Mouse (Mus musculus): ENCODE measurements at regions not wholly inside any gene's neighbourhood (a gene's known extent, or its start where the extent isn't known, plus 50 kb on each side); places are given as distances from the start of the nearest gene placed in this dataset.

DNA sequence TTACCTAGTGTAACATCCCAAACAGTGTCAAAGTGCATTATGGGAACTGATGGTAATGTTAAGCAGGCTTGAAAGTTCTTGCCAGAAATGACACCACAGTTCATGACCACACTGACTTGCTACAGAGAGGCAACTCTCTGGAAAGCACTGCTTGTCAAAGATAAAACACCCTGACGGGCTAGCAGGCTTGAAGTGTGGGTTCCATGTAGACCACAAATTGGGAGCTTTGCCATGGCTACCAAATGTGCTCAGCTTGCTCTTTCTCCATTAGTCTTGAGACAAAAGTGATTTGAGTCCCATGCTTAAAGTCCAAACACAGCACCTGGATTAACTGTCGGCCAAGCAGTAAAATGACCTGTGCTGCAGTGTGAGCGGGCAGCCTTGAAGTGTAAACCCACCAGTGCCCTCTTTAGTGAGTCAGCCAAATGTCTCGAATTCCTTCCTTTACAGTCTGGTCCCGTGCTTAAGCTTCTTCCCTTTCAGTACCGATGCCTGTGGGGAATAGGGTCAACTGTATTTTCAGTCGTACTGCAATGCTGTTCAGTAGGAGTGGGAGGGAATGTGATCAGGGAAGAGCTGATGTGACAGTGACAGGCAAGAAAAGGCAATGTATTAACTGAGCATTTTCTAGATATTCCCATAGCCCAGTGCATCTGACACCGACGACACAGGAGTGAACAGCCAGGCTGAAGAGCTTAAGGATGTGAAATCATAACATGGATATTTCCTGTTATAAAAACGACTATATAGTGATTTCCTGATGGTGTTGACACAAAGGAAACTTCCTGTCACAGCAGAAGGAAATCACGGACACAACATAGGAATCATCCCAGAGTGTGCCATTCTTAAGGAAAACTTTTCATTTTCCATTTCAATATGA lies 600.4 kb upstream of the Nr5a2 start:
- DNase-seq = no peak

DNA sequence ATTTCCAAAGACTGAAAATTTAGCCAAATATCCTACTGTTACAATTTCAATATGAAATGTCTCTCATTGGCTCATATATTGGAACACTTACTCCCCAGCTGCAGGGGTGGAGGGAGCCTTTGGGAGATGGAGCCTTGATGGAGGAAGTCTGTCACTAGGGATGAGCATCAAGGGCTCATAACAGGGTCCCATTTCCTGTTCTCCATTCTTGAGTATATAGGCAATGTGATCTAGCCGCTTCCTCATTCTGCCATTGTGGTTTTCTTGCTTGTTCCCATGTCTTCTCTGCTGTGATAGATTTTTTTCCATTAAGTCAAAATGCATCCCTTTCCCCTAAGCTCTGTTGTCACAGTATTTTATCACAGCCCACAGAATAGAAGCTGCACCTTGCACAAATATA lies 589.4 kb upstream of the Nr5a2 start:
- DNase-seq = no peak

DNA sequence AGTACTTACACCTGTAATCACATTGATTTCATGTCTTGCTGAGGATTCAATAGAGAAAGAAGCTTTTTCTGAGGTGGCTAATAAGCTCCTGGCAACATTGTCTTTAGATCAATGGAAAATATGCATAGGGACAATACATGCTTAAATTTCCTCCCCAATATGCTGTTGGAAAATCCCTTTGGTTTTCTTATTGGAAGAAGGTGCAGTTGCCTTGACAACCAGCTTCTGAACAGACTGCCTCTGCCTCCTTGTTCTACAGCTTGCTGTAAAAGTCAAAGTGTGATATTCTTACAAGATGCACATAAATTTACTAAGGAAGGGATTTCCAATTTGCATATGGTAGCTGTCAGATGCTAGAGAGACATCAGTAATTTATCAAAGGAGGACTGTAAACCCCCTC lies 585.4 kb upstream of the Nr5a2 start:
- no peak for DNase-seq

DNA sequence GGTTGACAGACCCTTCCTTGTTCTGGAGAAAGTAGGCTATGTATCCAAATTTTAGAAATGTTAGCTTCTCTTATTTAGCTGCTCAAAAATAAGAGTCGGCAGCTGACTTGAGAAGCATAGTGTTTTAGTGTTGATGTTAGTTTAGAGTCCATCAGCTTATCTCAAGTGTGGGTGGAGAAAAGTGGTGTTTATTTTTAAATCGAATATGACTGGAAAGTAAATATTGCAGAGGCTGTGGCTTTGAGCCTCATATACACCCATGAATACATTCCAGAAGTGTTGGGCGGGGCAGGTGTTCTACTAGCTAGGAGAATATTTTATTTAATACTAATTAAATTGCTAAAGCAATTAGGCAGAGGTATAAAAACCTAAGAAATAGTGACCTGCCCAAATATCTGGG lies 583.6 kb upstream of the Nr5a2 start:
- DNase-seq = no peak

DNA sequence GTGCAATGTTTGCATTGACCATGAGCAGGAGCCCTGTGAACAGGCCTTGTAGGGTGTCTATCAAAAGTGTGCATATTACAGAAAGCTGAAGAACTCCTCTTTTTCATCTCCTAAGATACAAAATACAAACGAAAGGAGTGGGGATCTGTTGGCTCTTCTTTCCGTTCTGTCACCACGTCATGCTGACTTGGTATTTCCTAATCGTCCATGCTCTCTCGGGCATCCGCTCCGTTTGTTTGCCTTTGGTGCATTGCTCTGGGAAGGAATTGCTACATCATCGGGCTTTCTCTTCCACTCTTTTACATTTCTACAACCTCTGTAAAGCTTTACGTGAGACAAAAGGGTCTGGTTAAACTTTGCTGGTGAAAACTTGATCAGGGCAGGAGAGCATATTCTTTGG lies 581.2 kb upstream of the Nr5a2 start:
- no peak for DNase-seq

DNA sequence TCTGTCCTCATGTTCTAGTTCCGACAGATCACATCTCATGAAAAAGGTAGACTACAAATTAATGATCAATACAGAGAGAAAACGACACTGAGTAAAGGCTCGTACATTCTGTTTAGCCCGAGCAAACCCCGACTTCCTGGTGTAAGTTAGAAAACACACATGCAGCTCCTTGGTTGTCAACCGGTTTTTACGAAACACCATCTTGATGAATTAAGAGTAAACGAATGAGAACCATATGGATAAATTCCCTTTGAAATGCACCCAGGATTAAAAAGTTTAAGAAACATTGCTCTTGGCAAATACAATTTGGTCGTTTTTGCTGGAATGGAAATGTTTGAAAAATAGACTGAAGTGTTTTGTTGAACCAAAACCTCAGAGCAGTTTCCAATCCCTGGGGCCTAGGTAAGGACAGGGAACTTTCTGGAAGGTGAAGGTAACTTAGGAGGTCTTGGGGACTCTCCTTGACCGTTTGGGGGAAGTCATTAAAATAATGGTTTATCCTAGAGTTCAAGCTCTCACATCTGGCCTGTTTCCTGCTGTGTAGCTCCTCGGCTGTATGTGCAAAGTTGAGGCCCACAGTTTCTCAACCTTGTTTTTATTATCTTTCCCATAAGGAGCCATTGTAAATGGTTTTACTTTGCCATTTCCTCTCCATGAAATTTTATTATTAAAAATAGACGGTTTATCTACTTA lies 579.3 kb upstream of the Nr5a2 start:
- DNase-seq = no peak

DNA sequence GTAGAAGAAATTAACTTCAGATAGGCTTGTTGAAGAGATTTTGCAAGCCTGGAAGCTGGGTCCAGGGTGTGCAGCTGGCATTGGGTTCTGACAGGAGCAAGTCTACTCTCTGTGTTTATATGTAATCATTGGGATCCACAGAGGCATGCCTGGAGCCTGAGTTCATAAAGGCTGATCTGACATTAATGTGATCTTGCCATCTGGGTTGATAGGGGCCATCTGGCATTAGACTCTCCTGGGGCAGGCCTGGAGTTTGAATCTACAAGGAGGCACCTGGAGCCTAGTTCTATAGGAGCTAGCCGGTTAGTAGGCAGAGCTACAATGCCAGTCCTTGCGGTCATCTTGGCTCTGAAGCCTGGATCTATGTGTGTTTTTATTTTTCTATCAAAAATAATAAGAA lies 554.5 kb upstream of the Nr5a2 start:
- DNase-seq = no peak

DNA sequence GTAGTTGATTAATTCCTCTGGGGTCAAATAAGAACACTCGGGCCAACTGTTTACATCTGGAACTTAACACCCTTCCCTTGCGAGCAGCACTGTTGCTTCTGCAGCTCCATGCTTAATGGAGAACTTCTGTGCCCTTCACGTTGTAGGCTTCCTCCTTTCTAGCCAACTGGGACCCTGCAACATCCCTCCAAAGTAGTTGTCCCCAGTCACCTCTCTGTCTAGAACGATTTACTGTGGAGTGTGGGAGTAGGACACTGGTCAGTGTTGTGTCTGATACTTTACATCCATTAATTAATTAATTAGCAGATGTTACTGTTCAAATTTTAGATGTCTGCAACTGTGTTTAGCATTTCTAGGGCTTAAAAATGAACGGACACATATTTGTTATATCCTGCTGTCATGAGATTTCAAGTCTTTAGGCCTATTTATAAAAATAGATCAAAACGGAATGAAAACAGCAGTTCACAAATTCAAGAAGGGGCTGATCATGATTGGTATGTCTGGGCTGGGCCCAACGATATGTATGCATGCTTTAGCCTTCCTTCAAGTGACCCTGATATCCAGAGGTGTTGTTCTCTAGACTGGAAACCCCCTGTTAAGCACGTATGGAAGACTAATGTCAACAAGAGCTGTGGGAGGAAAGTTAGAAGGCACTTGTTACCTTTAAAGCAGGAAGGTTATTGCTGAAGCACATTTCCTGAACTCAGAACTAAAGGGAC lies 543.6 kb upstream of the Nr5a2 start:
- peak; percentile 34 to 41 for DNase-seq

DNA sequence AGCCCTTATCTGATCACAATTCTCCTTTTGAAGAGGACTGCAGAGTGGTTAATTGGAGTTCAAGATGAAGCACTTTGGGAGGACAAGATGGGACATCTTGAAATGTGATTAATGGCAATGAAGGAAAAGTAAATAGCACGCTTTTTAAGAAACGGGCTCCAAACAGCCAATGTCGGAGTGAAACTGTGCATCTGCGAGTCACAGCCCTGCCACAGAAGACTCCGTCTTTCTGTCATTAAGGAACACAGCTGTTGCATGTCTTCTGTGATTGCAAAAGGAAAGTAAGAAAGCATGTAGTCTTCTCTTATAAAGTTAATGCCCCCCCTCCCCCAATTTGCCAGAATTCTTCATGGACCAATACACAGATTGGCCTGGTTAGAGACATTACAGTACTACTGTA lies 528.0 kb upstream of the Nr5a2 start:
- DNase-seq = peak; percentile 11 to 33

DNA sequence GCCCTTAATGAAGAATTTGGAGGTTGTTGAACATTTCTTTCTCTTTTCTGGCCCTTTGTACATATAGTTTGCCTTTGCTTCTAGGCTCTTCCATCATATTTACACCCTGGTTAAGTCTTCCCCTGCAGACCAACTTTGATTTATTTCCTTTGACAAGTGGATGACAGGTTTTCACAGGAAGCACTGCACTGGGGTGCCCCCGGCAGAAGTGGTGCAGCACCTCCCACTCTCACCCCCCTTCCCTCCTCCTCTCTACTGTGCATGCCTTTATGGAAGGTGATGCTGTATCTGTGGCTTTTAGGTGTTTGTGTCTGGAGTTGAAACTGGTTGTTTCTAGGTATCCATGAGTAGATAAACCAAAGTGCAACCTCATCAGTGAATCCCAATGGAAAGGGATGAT lies 518.2 kb upstream of the Nr5a2 start:
- no peak for DNase-seq

DNA sequence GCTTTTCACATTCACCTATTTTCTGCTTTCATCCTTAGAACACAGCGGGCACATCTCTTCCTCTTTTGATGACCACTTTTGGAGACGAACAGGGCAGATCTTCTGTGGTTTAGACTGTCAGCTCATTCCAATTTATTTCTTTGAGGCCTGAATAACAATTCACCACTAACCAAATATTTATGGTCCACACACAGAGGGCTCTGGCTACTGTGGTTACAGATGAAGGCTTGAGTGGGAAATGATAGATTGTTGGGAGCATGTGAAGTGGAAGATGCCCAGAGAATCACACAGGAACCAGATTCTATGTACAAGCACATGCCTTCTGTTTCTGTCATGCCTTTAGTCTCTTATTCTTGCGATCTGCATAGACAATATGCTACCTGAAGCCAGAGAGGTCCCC lies 517.0 kb upstream of the Nr5a2 start:
- DNase-seq = no peak

DNA sequence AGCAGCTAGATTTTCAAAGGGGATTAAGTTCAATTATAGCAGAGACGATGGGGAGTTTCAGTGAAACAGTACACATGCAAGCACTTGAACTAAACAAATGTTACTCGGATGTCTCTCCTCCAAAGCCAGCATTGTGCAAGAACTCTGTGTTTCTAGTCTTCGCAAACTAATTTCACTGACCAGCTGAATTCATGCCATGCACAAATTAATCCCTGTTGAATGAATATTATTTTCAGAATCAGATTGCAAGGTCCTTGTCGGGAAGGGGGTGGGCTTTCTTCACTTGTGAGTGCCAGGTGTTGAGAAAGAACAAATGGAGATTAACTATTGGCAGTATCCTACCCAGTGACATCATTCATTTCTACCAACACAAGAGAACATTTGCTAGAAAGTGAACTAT lies 514.6 kb upstream of the Nr5a2 start:
- no peak for DNase-seq

DNA sequence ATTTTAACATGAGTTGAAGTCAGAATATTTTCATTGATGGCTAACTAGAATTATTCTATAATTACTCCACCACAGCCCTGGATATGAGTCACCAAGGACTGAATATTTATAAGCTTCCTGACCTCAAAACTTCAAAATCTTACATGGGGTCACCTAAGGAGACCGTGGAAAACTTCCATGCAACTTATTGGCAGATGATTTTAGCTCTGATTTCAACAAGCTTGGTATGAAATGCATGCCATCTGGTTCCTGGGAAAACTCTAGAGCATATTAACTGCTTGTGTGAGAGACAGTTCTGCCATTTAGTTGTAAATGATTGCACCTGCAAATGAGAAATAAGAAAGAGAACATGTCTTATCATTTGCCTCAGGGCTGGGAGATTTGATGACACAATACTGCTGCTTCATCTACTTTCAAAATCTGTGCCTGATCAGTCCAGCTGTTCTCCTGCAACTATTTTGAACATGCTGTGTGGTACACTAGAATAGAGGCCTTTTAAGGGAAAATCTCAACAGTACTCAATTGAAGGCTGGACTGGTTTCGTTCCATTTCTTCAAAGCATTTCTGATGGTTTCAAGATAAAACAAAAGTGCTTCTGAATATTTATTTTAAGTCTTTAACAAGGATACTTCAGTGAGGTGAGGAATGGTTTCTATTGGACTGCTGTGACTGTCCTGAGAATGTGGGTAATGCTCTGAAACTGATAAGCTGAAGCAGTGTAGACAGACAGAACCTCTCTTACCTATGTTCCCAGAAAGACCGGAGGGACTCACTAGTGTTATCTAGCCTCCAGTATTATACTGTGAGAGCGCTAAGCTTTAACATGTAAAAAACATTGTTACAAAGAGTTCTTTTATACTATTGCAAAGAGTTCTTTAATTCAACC lies 513.8 kb upstream of the Nr5a2 start:
- no peak for DNase-seq

DNA sequence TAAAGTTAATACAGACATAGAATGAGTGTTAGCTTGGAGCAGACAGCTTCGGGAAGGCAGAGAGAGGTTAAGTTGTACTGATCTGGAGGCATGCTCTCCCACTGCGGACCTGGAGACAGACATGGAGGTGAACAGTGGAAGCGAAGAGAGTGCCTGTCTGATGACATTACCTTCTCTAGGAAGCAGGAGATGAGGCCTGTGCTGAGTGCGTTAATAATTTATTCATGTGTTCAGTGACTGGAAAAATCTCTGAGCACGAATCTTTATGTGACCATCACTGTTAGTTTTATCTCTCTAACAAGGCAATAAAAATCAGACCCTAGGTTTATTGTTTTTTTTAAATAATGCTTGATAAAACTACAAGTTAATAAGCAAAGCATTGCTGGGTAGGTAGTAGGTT lies 504.7 kb upstream of the Nr5a2 start:
- DNase-seq = no peak

DNA sequence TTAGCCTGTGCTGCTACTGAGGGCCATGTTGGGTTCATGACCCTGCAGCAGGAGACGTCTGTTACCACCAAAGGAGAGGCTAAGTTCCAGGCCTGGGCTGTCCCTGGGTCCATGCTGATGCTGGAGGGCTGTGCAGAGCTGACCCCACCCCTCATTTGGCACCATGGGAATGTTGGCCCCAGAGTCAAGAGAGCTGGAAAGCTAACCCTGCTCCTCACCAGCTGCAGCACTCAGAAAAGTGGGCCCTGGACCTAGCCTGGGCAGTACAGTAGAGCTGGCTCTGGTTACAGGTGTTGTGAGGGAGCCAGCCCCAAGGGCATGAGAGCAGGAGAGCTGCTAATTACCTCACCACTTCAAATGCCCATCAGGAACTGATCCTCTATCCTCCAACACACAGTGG lies 500.9 kb upstream of the Nr5a2 start:
- no peak for DNase-seq

DNA sequence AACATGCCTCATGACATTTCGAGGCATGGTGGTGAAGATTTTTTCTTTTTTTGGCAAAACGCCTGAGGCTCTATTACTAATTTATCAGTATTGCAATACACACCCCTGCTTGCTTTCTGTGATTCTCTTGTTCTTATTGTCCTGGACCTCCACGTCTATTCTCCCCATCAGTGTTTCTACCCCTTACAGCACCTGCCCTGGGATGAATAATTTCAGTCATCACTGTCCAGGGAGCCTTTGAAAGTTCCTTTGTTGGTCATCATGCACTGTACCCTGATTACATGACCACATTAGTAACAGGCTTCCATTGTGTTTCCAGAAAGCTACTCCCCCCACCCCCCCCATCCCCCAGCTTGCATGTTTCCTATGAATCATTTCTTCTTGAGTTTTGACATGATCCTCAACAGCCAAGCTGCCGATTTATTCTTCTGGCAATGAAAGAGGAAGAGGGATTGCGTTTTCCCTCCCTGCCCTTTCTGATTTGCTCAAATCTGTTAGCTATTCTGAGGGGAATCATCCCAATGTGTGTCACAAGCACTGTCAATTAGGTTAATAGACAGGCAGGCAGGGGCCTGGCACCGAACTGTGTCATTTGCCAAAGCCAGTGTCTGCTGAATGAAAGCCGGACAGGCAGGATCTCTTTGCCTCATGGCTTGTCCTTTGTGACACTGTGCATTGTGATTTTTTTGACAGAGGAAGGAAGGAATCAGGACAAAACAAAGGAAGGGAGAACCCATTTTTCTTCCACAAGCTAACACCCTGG lies 493.4 kb upstream of the Nr5a2 start:
- no peak for DNase-seq

DNA sequence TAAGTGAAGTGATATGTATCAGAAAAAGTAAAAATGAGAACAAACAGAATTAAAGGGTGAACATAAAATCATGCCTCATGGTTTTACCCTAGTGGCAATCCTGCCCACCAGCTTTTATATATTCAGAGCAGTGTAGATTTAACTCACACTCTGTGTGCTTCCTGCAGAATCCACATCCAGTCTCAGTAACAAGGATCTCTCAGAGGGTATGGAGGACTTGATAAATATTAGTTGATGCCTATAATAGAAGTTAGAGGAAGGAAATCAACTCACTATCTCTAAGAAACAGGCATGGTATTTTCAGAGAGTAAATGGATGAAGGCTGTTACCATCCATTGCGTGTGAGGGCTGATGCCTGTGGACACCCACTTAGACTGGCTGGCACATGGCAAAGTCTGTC lies 492.5 kb upstream of the Nr5a2 start:
- no peak for DNase-seq

DNA sequence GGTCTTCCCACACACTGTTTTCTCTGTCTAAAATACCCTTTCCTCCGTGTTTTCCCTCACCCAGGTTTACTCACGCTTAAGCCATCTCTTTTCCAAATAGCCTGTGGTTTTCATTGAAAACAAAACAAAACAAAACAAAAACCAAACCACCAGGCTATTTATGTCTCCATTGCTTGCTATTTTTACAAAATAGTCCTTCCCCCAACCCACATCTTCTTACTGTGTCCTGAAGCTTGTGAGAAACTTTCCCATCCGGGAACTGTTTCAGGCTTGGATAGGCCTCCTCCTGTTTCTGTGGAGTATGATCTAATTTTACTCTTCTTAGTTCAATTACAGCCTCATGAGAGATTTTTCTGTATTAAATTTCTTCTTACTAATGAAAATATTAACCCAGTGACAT lies 486.2 kb upstream of the Nr5a2 start:
- DNase-seq = no peak

DNA sequence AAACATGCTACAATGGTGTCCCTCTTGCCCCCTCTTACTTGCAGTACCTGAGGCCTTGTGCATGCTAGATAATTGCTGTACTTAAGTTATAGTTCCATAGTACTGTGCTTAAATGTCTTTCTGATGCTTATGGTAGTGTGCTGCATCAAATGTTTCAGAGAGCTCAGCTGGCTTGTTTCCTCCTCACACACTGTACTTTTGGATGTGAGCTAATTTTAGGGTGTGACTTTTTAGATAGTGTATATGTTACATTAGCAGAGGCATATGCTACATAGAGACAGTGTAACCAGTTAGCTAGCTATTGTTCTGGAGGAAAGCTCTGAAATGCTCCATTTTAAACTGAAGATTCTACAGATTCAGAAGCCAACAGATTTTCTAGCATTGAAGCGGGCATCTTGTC lies 467.9 kb upstream of the Nr5a2 start:
- no peak for DNase-seq

DNA sequence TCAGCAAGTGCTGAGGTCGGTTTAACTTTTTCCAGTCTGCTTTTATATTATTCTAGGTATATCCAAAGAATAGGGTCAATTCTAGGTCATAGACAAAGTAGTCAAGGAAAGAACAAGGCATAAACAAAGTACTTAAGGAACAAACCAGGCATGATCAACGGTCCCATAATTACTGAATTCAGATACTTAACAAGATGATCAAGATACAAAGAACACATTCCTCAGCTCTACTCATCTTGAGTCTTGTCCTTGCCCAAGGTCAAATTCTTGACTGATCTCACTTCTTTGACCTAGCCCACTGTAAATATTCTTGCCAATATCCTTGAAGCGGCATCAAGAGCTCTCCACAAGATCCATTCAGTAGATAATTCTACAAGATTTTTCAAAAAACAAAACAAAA lies 458.1 kb upstream of the Nr5a2 start:
- DNase-seq = no peak

DNA sequence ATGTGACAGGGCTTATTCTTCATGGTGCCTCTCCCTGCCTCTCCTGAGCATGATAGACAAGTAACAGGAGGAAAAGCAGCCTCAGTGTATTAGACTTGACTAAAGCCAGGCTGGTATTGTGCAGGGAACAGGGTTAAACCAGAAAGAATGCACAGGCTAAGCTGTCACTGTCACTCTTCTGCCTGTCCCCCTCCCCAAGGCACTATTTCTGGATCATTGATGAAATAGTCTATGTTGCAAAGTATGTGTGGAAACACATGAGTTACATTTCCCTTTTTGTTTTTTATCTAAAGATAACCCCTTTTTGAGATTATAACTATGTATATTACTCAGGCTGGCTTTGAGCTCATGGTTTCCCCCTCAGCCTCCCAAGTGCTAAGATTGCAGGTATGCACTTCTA lies 436.5 kb upstream of the Nr5a2 start:
- DNase-seq = no peak

DNA sequence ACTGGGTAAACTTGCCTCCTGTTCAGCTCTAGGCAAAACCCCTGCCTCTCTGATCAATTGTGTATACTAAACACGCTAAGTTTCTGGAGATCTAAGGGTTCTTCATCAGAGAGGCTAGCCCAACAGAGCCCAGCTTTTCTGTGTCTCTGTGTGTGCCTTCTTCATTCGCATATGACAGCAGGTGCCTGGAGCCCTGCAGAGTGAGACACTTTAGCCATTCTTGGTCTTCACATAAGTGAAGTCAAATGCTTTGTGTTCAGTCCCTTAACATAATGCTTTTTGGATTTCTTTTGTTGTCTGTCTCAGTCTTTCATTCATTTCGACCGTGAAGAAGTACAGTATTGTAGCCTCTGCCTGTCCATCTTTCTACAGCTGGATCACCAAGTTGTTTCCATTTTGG lies 427.3 kb upstream of the Nr5a2 start:
- DNase-seq = no peak

Measured in kidney, postnatal 4 days (tissue).